Mouse (Mus musculus) embryonic facial prominence, embryonic 14.5 days (tissue): Measurements from ENCODE around the gene Pithd1. TPM values are rescaled to one million over a fixed set of nuclear protein-coding genes. Genes with fewer than 3 reads are reported as not detected.
A peak's percentile ranks its signal among the peaks of the same experiment; 100 is the strongest.

Experiments
- ATAC-seq: fragments of 200-750 bp; cut with Nextera tagmentation; 2 replicates; pipeline ENCODE4 v1.8.0; 2017; ENCODE audit warnings: low read depth, moderate number of reproducible peaks, moderate TSS enrichment
- DNase-seq: peaks from one replicate; pipeline ENCODE4 v3.0.0-alpha.2; 2015; ENCODE audit warnings: low spot score
- H3K27ac ChIP-seq: fragments of 300-500 bp; sonication (generic); replicated peaks from 2 replicates; pipeline ENCODE4 v1.5.1; 2014; ENCODE audit warnings: low read depth, mild to moderate bottlenecking, low read length, moderate library complexity
- H3K27me3 ChIP-seq: fragments of 300-500 bp; sonication (generic); replicated peaks from 2 replicates; pipeline ENCODE4 v1.6.1; 2014; ENCODE audit warnings: low read length; ENCODE audit not compliant: control insufficient read depth, insufficient read depth
- H3K36me3 ChIP-seq: fragments of 300-500 bp; sonication (generic); 2 replicates; pipeline ENCODE4 v1.6.1; 2014; ENCODE audit warnings: low read length, mixed read lengths; ENCODE audit not compliant: control insufficient read depth, insufficient read depth
- H3K4me1 ChIP-seq: fragments of 300-500 bp; sonication (generic); 2 replicates; pipeline ENCODE4 v1.6.1; 2014; ENCODE audit warnings: antibody characterized with exemption, low read length; ENCODE audit not compliant: control insufficient read depth, insufficient read depth
- H3K4me2 ChIP-seq: fragments of 300-500 bp; sonication (generic); 2 replicates; pipeline ENCODE4 v1.6.1; 2014; ENCODE audit warnings: low read depth, mild to moderate bottlenecking, low read length, moderate library complexity, mixed read lengths
- H3K4me3 ChIP-seq: fragments of 300-500 bp; sonication (generic); 2 replicates; pipeline ENCODE4 v1.5.1; 2014; ENCODE audit warnings: low read depth, mild to moderate bottlenecking, low read length
- H3K9ac ChIP-seq: fragments of 300-500 bp; sonication (generic); 2 replicates; pipeline ENCODE4 v1.6.1; 2014; ENCODE audit warnings: low read depth, mild to moderate bottlenecking, low read length, moderate library complexity, mixed read lengths
- H3K9me3 ChIP-seq: fragments of 300-500 bp; sonication (generic); 2 replicates; pipeline ENCODE4 v1.6.1; 2016; ENCODE audit warnings: low read length; ENCODE audit not compliant: control insufficient read depth
- WGBS: fragments of 180-500 bp; shearing (Covaris S2); extraction: QIAGEN DNeasy Blood & Tissue Kit; methylation state at CpG from one replicate; pipeline ENCODE4 v1.1.7; 2014; 5-methylcytosine and 5-hydroxymethylcytosine counted together
- polyA plus RNA-seq: library from polyadenylated mRNA; unstranded; fragments of >200 nt; fragmentation: Nextera tagmentation; extraction: Ambion mirVana; gene quantifications from 2 replicates; pipeline ENCODE4 v1.2.1, GENCODE M21; 2014

The Pithd1 gene
- polyA plus RNA-seq, 1 experiment from 2014 or later: 48.3 TPM

DNA sequence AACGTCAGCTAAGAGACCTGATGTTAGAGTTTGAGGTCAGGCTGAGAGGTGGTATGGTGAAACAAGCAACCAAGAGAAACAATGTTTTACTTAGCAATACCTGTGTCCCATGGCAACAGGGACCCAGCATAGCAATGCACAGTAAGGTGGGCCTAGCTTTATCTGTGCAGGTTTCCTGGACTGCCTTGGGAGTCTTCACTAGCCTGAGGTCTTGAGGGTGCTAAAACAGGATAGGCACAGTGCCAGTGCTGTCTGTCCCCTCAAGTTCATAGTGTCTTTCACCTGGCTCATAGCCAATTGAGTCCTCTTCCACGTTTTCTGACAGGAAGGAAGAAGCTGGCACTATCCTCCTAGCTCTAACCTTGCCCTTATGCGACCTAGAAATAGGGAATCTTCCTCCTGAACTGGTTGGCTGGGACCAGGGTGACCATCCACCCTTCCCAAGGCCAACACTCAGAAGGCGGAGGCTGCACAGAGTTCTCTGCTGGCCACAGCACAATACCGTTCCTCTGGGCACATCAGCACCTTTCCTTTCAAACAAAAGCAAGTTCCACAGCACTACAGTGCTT is 17.1 kb upstream of the Pithd1 start:
- H3K27me3 ChIP-seq: no peaks in the 10 kb centered on the region
- ATAC-seq: no peak
- H3K4me2 ChIP-seq: no peak overlapping the region
- peaks cover 73% of the 10 kb centered on the region for H3K36me3 ChIP-seq
- no peaks in the 10 kb centered on the region for H3K4me1 ChIP-seq
- H3K9me3 ChIP-seq: no peaks in the 10 kb centered on the region
- no peak overlapping the region for H3K27ac ChIP-seq
- no peak for DNase-seq
- WGBS: 88% methylated on average over 5 of the region's 5 CpGs
- H3K9ac ChIP-seq: no peak overlapping the region
- H3K4me3 ChIP-seq: no peak overlapping the region

DNA sequence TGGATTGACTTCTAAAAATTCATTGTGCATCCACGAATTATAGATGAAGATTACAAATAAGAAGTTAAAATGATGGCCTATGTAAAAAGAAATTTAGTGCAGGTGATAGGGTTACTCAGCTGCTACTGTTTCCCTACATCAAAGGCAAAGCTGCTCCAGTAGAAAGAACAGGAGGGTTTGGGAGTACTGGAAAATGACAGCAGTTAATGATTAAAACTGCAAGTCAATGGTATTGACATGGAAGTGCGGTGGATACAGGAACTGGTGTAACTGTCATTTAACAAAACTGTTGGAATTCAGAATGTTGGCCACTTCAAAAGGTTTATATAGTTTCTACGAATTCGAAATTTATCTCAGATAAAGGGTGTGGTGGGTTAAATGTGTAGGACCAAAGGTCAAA is 8.1 kb upstream of the Pithd1 start:
- DNase-seq (no peak), ATAC-seq (no peak)
- Histone ChIP-seq H3K27me3 (no peaks in the 10 kb centered on the region), H3K36me3 (no peaks in the 10 kb centered on the region), H3K9ac (no peak overlapping the region), H3K4me3 (no peak overlapping the region), H3K4me1 (no peaks in the 10 kb centered on the region), H3K9me3 (peaks cover 6% of the 10 kb centered on the region; the same call in 1 of the 2 replicates), H3K4me2 (no peak overlapping the region), H3K27ac (no peak overlapping the region)
- 78% methylated on average over 4 of the region's 4 CpGs for WGBS

DNA sequence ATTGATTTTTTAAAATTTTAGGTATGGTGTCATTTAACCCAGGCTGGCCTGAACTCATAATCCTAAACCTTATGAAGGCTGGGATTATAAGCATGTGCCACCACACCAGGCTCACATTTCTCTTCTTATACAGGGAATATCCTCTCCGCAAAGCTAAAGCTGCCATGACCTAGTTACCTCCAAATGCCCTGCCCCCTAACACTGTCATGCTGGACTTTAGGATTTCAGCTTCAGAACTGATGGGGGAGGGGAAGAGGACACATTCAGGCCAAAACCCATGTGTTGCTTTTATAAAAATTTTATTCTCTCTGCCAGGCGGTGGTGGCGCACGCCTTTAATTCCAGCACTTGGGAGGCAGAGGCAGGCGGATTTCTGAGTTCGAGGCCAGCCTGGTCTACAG is 6.9 kb upstream of the Pithd1 start:
- H3K9me3 ChIP-seq: peaks cover 6% of the 10 kb centered on the region; the same call in 1 of the 2 replicates
- H3K27ac ChIP-seq: no peak overlapping the region
- H3K4me2 ChIP-seq: no peak overlapping the region
- no peaks in the 10 kb centered on the region for H3K27me3 ChIP-seq
- no peaks in the 10 kb centered on the region for H3K4me1 ChIP-seq
- DNase-seq (no peak), ATAC-seq (no peak)
- no peak overlapping the region for H3K4me3 ChIP-seq
- WGBS: 92% methylated on average over 6 of the region's 6 CpGs
- no peaks in the 10 kb centered on the region for H3K36me3 ChIP-seq
- H3K9ac ChIP-seq: no peak overlapping the region

DNA sequence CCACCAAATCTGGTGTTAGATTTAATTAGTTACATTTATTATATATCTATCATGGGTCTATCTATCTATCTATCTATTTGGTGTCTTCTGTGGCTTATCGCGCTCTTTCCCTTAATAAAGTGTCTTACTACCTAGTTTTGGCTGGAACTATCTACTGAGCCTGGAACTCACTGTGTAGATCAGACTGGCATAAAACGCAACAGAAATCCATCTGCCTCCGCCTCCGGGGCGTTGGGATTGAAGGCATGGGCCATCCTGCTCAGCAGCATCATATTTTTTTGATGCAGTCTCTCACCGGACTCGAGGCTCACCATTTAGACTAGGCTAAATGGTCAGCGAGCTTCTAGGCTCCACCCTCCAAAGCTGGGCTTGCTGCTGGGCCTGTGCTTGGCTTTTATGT is 650 bp upstream of the Pithd1 start:
- Histone ChIP-seq H3K4me2 (peak overlapping the region; percentile 88), H3K36me3 (peaks cover 19% of the 10 kb centered on the region), H3K9ac (peak overlapping the region; percentile 95), H3K27me3 (no peaks in the 10 kb centered on the region), H3K9me3 (no peaks in the 10 kb centered on the region), H3K4me1 (peaks cover 7% of the 10 kb centered on the region), H3K4me3 (peak overlapping the region; percentile 99), H3K27ac (peak overlapping the region; percentile 90)
- no peak for DNase-seq
- no peak for ATAC-seq
- 72% methylated on average over 9 of the region's 9 CpGs for WGBS

DNA sequence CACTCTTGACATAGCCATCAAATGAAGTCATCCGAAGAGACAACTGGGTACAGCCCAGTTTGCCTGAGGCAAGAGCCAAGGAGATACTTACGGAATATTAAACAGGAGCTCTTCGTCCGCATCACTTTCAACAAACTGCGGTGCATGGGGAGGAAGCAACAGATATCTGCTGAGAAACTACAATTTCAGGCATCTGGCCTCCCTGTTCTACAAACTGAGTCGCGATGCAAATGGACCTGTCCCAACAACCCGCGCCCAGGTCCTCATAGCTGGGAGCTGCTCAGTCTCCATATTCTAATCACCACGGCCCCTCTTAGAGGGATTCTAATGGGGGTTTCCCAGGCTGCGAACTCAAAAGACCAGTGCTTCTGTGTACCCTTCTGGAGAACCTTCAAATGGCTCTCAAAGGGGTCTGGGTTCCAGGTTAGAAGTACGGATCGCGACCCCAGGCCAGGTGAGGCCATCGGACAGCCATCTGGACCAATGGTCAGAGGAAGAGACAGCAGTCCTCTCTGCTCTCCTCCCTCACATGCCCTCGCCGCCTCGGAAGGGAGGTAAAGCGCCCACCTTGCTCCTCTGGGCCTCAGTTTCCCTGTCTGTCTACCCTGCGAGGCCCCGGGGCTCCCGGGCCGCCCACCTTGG is 642 bp downstream of the Pithd1 start:
- DNase-seq (no peak), ATAC-seq (no peak)
- Histone ChIP-seq H3K27me3 (no peaks in the 10 kb centered on the region), H3K4me1 (peaks cover 7% of the 10 kb centered on the region), H3K4me2 (peak overlapping the region; percentile 88), H3K9ac (peak overlapping the region; percentile 95), H3K4me3 (peak overlapping the region; percentile 99), H3K36me3 (peaks cover 24% of the 10 kb centered on the region), H3K9me3 (no peaks in the 10 kb centered on the region), H3K27ac (peak overlapping the region; percentile 90; the same call in 1 of the 2 replicates)
- WGBS: 7% methylated on average over 16 of the region's 23 CpGs

DNA sequence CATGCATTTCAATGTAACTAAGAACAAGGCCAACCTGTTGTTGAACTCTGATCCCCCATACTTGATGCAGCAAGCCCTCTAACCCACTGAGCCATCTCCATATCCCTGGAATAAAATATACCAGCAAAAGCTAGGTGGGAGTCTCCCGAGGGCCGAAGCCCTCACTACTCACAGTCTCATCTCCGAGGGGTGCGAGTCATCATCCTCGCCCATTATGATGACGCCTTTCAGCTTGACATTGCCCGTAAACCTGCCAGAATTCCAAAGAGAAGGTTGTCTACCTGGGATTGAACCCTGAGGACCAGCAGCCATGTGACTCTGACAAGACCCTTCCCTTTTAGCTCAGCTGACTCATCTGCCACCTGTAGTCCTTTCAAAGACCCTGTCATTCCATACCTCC is 1.3 kb downstream of the Pithd1 start:
- Histone ChIP-seq H3K4me1 (peaks cover 7% of the 10 kb centered on the region), H3K27me3 (no peaks in the 10 kb centered on the region), H3K4me2 (peak overlapping the region; percentile 88), H3K36me3 (peaks cover 24% of the 10 kb centered on the region), H3K9ac (peak overlapping the region; percentile 95), H3K4me3 (peak overlapping the region; percentile 99), H3K27ac (no peak overlapping the region), H3K9me3 (no peaks in the 10 kb centered on the region)
- ATAC-seq (no peak), DNase-seq (no peak)
- WGBS: 91% methylated on average over 7 of the region's 7 CpGs

DNA sequence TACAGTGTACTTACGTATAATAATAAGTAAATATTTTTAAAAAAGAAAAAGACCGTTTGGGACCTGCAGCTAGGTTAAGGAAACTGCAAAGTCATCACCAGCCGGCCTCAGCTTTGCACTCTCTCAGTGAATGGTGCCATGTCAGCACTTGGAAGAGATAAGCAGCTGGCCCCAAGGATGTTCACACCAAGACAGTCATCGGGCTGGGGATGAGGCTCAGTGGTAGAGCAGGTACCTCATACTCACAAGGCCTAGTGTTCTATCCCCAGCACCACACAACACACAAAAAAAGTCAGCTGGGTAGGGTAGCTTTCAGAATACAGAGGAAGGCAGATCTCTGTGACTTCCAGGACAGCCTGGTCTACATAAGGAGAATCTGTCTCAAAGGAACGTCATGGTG is 1.9 kb downstream of the Pithd1 start:
- no peaks in the 10 kb centered on the region for H3K27me3 ChIP-seq
- no peaks in the 10 kb centered on the region for H3K9me3 ChIP-seq
- ATAC-seq (no peak), DNase-seq (no peak)
- H3K27ac ChIP-seq: no peak overlapping the region
- H3K4me3 ChIP-seq: 0 out of 2 replicates have a peak overlapping the region, but pooled peaks have one; percentile 99
- H3K9ac ChIP-seq: no peak overlapping the region
- H3K36me3 ChIP-seq: peaks cover 24% of the 10 kb centered on the region
- H3K4me1 ChIP-seq: peaks cover 7% of the 10 kb centered on the region
- WGBS: 90% methylated on average over 5 of the region's 5 CpGs
- H3K4me2 ChIP-seq: 0 out of 2 replicates have a peak overlapping the region, but pooled peaks have one; percentile 88

DNA sequence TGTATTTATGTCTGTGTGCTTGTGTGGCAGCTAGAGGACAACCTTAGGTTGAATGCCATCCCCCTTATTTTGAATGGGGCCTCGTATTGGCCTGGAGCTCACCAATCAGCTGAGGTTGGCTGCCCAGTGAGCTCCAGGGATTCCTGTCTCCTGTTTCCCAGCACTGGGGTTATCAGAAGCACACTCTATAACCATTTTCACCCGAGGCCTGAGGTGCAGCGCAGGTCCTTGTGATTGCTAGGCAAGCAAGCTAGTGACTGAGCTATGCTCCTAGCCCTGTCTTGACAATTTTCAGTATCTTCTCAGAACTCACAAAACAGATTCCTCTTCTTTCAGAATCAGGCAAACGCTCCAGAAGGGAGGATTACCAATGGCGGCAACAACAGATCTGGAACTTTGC is 2.5 kb downstream of the Pithd1 start:
- peaks cover 24% of the 10 kb centered on the region for H3K36me3 ChIP-seq
- ATAC-seq (no peak), DNase-seq (no peak)
- no peaks in the 10 kb centered on the region for H3K9me3 ChIP-seq
- no peaks in the 10 kb centered on the region for H3K27me3 ChIP-seq
- 87% methylated on average over 5 of the region's 5 CpGs for WGBS
- no peak overlapping the region for H3K4me2 ChIP-seq
- no peak overlapping the region for H3K4me3 ChIP-seq
- peaks cover 7% of the 10 kb centered on the region for H3K4me1 ChIP-seq
- no peak overlapping the region for H3K9ac ChIP-seq
- no peak overlapping the region for H3K27ac ChIP-seq
